ENCODE assay signal across 9 mouse cellular contexts in the genomic region with DNA sequence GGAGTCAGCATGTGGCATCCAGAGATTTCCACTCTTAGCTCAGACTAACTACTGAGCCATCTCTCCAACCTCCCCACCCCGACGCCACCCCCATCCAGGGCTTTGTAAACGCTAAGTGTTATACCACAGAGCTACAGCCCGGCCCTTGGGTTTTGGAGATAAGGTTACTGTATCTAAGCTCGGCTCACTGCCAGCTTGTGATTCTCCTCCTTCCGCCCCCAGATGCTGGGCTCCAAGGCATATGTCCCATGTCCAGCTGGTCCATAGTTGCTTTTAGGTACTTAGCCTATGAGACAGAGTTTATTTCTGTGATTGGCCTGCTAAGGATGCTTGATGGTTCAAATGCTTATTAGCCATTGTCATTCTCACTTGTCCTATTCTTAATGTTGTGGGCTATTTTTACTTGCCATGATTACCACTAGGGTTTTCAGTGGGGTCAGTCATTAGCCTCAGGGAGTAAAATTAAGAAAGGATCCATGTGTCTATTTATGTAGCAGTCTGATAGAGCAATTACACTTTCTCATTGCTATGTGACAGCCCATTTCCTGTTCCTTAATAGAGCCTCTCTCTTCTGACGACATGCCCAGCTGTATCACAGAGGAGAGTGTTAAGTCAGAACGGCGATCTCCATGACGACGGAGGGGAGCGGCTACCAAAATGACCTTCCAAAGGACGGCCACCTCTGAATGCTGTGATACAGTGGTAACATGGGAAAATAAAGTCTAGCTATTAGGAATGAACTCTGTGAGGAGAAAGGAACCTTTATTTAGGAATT. TPM values are rescaled to one million over a fixed set of nuclear protein-coding genes. Genes with fewer than 3 reads are reported as not detected.
DNase-seq lines count a peak whose midpoint lies in the region; ATAC-seq and TF ChIP-seq lines count a peak whose summit lies in the region.
"Had no signal": no experiment of that assay in that cellular context is flagged by ENCODE, and none has a peak within 500 bp of the region (broad histone marks: within the 10 kb centered on the region; RNA-seq: fewer than 3 reads in every experiment).

No protein-coding gene starts in this region.

- H3K4me1 ChIP-seq in midbrain, postnatal 0 days (ENCODE audit: insufficient read depth, low read length), result no peaks in the 10 kb centered on the region; the same call in 1 of the 2 replicates
- peaks cover 4% of the 10 kb centered on the region for H3K4me1 ChIP-seq in midbrain, embryonic 16.5 days (ENCODE audit: control insufficient read depth, insufficient read depth, low read length)
- peaks cover 4% of the 10 kb centered on the region for H3K4me1 ChIP-seq in forebrain, embryonic 14.5 days (ENCODE audit: control insufficient read depth, insufficient read depth, low read length)
- H3K4me1 ChIP-seq in stomach, embryonic 16.5 days (ENCODE audit: control insufficient read depth, insufficient read depth, low read length), result peaks cover 4% of the 10 kb centered on the region; the same call in 1 of the 2 replicates
- peaks cover 6% of the 10 kb centered on the region for H3K4me1 ChIP-seq in midbrain, embryonic 13.5 days (replicated peaks)

- WGBS in midbrain, postnatal 0 days, result 71% methylated on average over 13 of the region's 13 CpGs
- WGBS in midbrain, embryonic 16.5 days, result 65% methylated on average over 13 of the region's 13 CpGs
- 70% methylated on average over 13 of the region's 13 CpGs for WGBS in forebrain, embryonic 14.5 days
- 34% methylated on average over 13 of the region's 13 CpGs for WGBS in stomach, embryonic 16.5 days
- WGBS in midbrain, embryonic 13.5 days, result 71% methylated on average over 13 of the region's 13 CpGs

- no peaks in the 10 kb centered on the region for H3K36me3 ChIP-seq in midbrain, postnatal 0 days (ENCODE audit: insufficient read depth, low read length)
- no peaks in the 10 kb centered on the region for H3K36me3 ChIP-seq in midbrain, embryonic 16.5 days (ENCODE audit: control insufficient read depth, insufficient read depth, low read length)
- H3K36me3 ChIP-seq in forebrain, embryonic 14.5 days (ENCODE audit: control insufficient read depth, insufficient read depth, low read length), result no peaks in the 10 kb centered on the region
- no peaks in the 10 kb centered on the region for H3K36me3 ChIP-seq in stomach, embryonic 16.5 days (ENCODE audit: control insufficient read depth, insufficient read depth, low read length)
- no peaks in the 10 kb centered on the region for H3K36me3 ChIP-seq in midbrain, embryonic 13.5 days

- no peak overlapping the region for H3K27ac ChIP-seq in midbrain, postnatal 0 days (ENCODE audit: low read depth, low read length)
- no peak overlapping the region for H3K27ac ChIP-seq in midbrain, embryonic 16.5 days (ENCODE audit: low read length)
- no peak overlapping the region; the same call in 1 of the 2 replicates for H3K27ac ChIP-seq in forebrain, embryonic 14.5 days (ENCODE audit: low read depth, low read length)
- H3K27ac ChIP-seq in stomach, embryonic 16.5 days (ENCODE audit: low read length), result no peak overlapping the region
- H3K27ac ChIP-seq in midbrain, embryonic 13.5 days, result no peak overlapping the region

- no peaks in the 10 kb centered on the region for H3K9me3 ChIP-seq in midbrain, postnatal 0 days (ENCODE audit: low read length)
- no peaks in the 10 kb centered on the region for H3K9me3 ChIP-seq in midbrain, embryonic 16.5 days (replicated peaks; ENCODE audit: control insufficient read depth, low read length, poor library complexity, severe bottlenecking)
- H3K9me3 ChIP-seq in forebrain, embryonic 14.5 days (replicated peaks; ENCODE audit: control insufficient read depth, low read length), result no peaks in the 10 kb centered on the region
- H3K9me3 ChIP-seq in stomach, embryonic 16.5 days (replicated peaks; ENCODE audit: control insufficient read depth, low read length), result no peaks in the 10 kb centered on the region
- H3K9me3 ChIP-seq in midbrain, embryonic 13.5 days, result no peaks in the 10 kb centered on the region

- no peak overlapping the region for H3K9ac ChIP-seq in midbrain, postnatal 0 days (replicated peaks; ENCODE audit: low read length, poor library complexity, severe bottlenecking)
- H3K9ac ChIP-seq in midbrain, embryonic 16.5 days (ENCODE audit: low read depth, low read length), result no peak overlapping the region
- no peak overlapping the region for H3K9ac ChIP-seq in forebrain, embryonic 14.5 days (ENCODE audit: low read length)
- H3K9ac ChIP-seq in stomach, embryonic 16.5 days (ENCODE audit: low read length), result no peak overlapping the region
- H3K9ac ChIP-seq in midbrain, embryonic 13.5 days (replicated peaks), result no peak overlapping the region

- H3K4me3 ChIP-seq in midbrain, postnatal 0 days (ENCODE audit: low read depth, low read length), result no peak overlapping the region
- no peak overlapping the region for H3K4me3 ChIP-seq in midbrain, embryonic 16.5 days (ENCODE audit: low read depth, low read length)
- no peak overlapping the region for H3K4me3 ChIP-seq in forebrain, embryonic 14.5 days (ENCODE audit: low read depth, low read length)
- no peak overlapping the region for H3K4me3 ChIP-seq in stomach, embryonic 16.5 days (replicated peaks; ENCODE audit: low read length)
- no peak overlapping the region for H3K4me3 ChIP-seq in midbrain, embryonic 13.5 days (replicated peaks)

- no peak for ATAC-seq in midbrain, postnatal 0 days (ENCODE audit: low FRiP score)
- ATAC-seq in midbrain, embryonic 16.5 days, result no peak
- ATAC-seq in forebrain, embryonic 14.5 days, result 0 out of 2 replicates have a peak, but pooled peaks have one; percentile 16
- ATAC-seq in stomach, embryonic 16.5 days (ENCODE audit: insufficient read depth, low FRiP score), result peak; percentile 63; the same call in 1 of the 2 replicates
- ATAC-seq in midbrain, embryonic 13.5 days, result no peak

- peak; percentile 19 for DNase-seq in midbrain, postnatal 0 days (ENCODE audit: low spot score)
- DNase-seq in forebrain, embryonic 14.5 days (ENCODE audit: low spot score), result no peak
- peak; percentile 64 for DNase-seq in kidney, postnatal 10 days
- DNase-seq in cerebellum, adult 9-11 months, result no peak
- no peak for DNase-seq in left cerebral cortex, postnatal 4 days

- no peak for TF ChIP-seq CTCF in midbrain, postnatal 0 days (IDR thresholded peaks at IDR 0.05)

- intact Hi-C loops in left cerebral cortex, postnatal 4 days (cut with DNase I), result no loop called here

- H3K4me2 ChIP-seq in midbrain, postnatal 0 days (ENCODE audit: low read depth, low read length, poor library complexity, severe bottlenecking), result no peak overlapping the region
- no peak overlapping the region for H3K4me2 ChIP-seq in midbrain, embryonic 16.5 days (ENCODE audit: low read length)
- no peak overlapping the region for H3K4me2 ChIP-seq in forebrain, embryonic 14.5 days (ENCODE audit: low read length)
- H3K4me2 ChIP-seq in stomach, embryonic 16.5 days (ENCODE audit: low read depth, low read length), result no peak overlapping the region
- H3K4me2 ChIP-seq in midbrain, embryonic 13.5 days (replicated peaks), result no peak overlapping the region

- H3K27me3 ChIP-seq in midbrain, postnatal 0 days (ENCODE audit: insufficient read depth, low read length), result no peaks in the 10 kb centered on the region
- no peaks in the 10 kb centered on the region for H3K27me3 ChIP-seq in midbrain, embryonic 16.5 days (ENCODE audit: control insufficient read depth, insufficient read depth, low read depth, low read length)
- H3K27me3 ChIP-seq in forebrain, embryonic 14.5 days (replicated peaks; ENCODE audit: control insufficient read depth, insufficient read depth, low read length), result no peaks in the 10 kb centered on the region
- no peaks in the 10 kb centered on the region for H3K27me3 ChIP-seq in stomach, embryonic 16.5 days (ENCODE audit: control insufficient read depth, insufficient read depth, low read length)
- no peaks in the 10 kb centered on the region for H3K27me3 ChIP-seq in midbrain, embryonic 13.5 days

RNA-seq across cellular contexts. Expression of a gene that starts 5.8 kb away (rescaled TPM):
- total RNA-seq in midbrain, postnatal 0 days (2014; rRNA removed), result 142 and 183 TPM in 2 replicates
- polyA plus RNA-seq in midbrain, postnatal 0 days (2015; fragmentation: Nextera tagmentation; extraction: Ambion mirVana), result 345 TPM in 2 replicates
- polyA plus RNA-seq in midbrain, embryonic 16.5 days (2015; fragmentation: Nextera tagmentation; extraction: Ambion mirVana), result 401 and 428 TPM in 2 replicates
- 504 and 543 TPM in 2 replicates for polyA plus RNA-seq in forebrain, embryonic 14.5 days (2014; fragmentation: Nextera tagmentation; extraction: Ambion mirVana)
- polyA plus RNA-seq in stomach, embryonic 16.5 days (2015; fragmentation: Nextera tagmentation; extraction: Ambion mirVana), result 364 and 381 TPM in 2 replicates
- 496 and 514 TPM in 2 replicates for polyA plus RNA-seq in midbrain, embryonic 13.5 days (2015; fragmentation: Nextera tagmentation; extraction: Ambion mirVana)
- 100 to 1,000 TPM; 241 to 246 TPM for total RNA-seq in left cerebral cortex, postnatal 4 days (2021)

RNA-seq across cellular contexts. Expression of a gene that starts 47.0 kb away (rescaled TPM):
- total RNA-seq in midbrain, postnatal 0 days (2014; rRNA removed), result 30.7 and 48.1 TPM in 2 replicates
- 44.1 and 47.4 TPM in 2 replicates for polyA plus RNA-seq in midbrain, postnatal 0 days (2015; fragmentation: Nextera tagmentation; extraction: Ambion mirVana)
- polyA plus RNA-seq in midbrain, embryonic 16.5 days (2015; fragmentation: Nextera tagmentation; extraction: Ambion mirVana), result 44.4 and 45.9 TPM in 2 replicates
- 46.7 and 48.9 TPM in 2 replicates for polyA plus RNA-seq in forebrain, embryonic 14.5 days (2014; fragmentation: Nextera tagmentation; extraction: Ambion mirVana)
- 35.3 and 39.0 TPM in 2 replicates for polyA plus RNA-seq in stomach, embryonic 16.5 days (2015; fragmentation: Nextera tagmentation; extraction: Ambion mirVana)
- 46.9 and 49.0 TPM in 2 replicates for polyA plus RNA-seq in midbrain, embryonic 13.5 days (2015; fragmentation: Nextera tagmentation; extraction: Ambion mirVana)
- 10 to 100 TPM; 58.8 to 68.5 TPM for total RNA-seq in left cerebral cortex, postnatal 4 days (2021)

RNA-seq across cellular contexts. Expression of a gene that starts 51.6 kb away (rescaled TPM):
- total RNA-seq in midbrain, postnatal 0 days (2014; rRNA removed), result 0.38 TPM in 1 of 2 replicates, not detected in the other
- not detected in 2 replicates for polyA plus RNA-seq in midbrain, postnatal 0 days (2015; fragmentation: Nextera tagmentation; extraction: Ambion mirVana)
- not detected in 2 replicates for polyA plus RNA-seq in midbrain, embryonic 16.5 days (2015; fragmentation: Nextera tagmentation; extraction: Ambion mirVana)
- not detected in 2 replicates for polyA plus RNA-seq in forebrain, embryonic 14.5 days (2014; fragmentation: Nextera tagmentation; extraction: Ambion mirVana)
- 0.40 and 0.59 TPM in 2 replicates for polyA plus RNA-seq in stomach, embryonic 16.5 days (2015; fragmentation: Nextera tagmentation; extraction: Ambion mirVana)
- not detected in 2 replicates for polyA plus RNA-seq in midbrain, embryonic 13.5 days (2015; fragmentation: Nextera tagmentation; extraction: Ambion mirVana)
- under 1 TPM; 0.28 to 0.52 TPM for total RNA-seq in left cerebral cortex, postnatal 4 days (2021)
- total RNA-seq: liver, adult 2 months had no signal
- polyA plus RNA-seq: liver, adult 2 months had no signal

Comparison
In these comparisons a context has a peak if more than half of its experiments do, and no peak if none do; other contexts are left out.
1. ATAC-seq: peak in forebrain, embryonic 14.5 days (single experiment) and stomach, embryonic 16.5 days (single experiment); none in midbrain, postnatal 0 days (single experiment), midbrain, embryonic 16.5 days (single experiment) and midbrain, embryonic 13.5 days (single experiment).
2. DNase-seq: peak in midbrain, postnatal 0 days (single experiment) and kidney, postnatal 10 days (single experiment); none in forebrain, embryonic 14.5 days (single experiment), cerebellum, adult 9-11 months (single experiment) and left cerebral cortex, postnatal 4 days (single experiment).